Mouse (Mus musculus) kidney, adult 18-20 months (tissue): ENCODE data around the gene Sf3b5.

Experiments
- DNase-seq: peaks from one replicate; pipeline ENCODE4 v3.0.0; 2021

The Sf3b5 gene

GRCm38 (mm10) chr10:13005043-13005442 is at the start of gene Sf3b5:
Sf3b5 (plus strand) TSS chr10:13005343.
- DNase-seq, result no peak

GRCm38 (mm10) chr10:12955831-12956230 is 49.3 kb upstream of the Sf3b5 start:
- DNase-seq, result no peak

GRCm38 (mm10) chr10:12957271-12957670 is 47.9 kb upstream of the Sf3b5 start:
- no peak for DNase-seq

GRCm38 (mm10) chr10:12961546-12961945 is 43.6 kb upstream of the Sf3b5 start:
- DNase-seq, result no peak

- DNase-seq, result no peak
Measured at GRCm38 (mm10) chr10:12962238-12962637, 42.9 kb upstream of the Sf3b5 start.

GRCm38 (mm10) chr10:12963362-12964147 is 41.6 kb upstream of the Sf3b5 start:
- DNase-seq, result peak; percentile 7

- DNase-seq, result peak; percentile 66
Measured at GRCm38 (mm10) chr10:12964151-12965075, 40.7 kb upstream of the Sf3b5 start, which contains the start of gene Stx11. Stx11 (minus strand) TSS chr10:12964298.

- DNase-seq, result no peak
Measured at GRCm38 (mm10) chr10:12965669-12966180, 39.4 kb upstream of the Sf3b5 start.

- DNase-seq, result no peak
Measured at GRCm38 (mm10) chr10:12974572-12974971, 30.6 kb upstream of the Sf3b5 start.

GRCm38 (mm10) chr10:12975461-12975860 is 29.7 kb upstream of the Sf3b5 start:
- no peak for DNase-seq

- DNase-seq, result no peak
Measured at GRCm38 (mm10) chr10:12975957-12976356, 29.2 kb upstream of the Sf3b5 start.

GRCm38 (mm10) chr10:12976552-12976951 is 28.6 kb upstream of the Sf3b5 start:
- DNase-seq, result no peak

GRCm38 (mm10) chr10:12977787-12978212 is 27.3 kb upstream of the Sf3b5 start:
- no peak for DNase-seq

- DNase-seq, result peak; percentile 7
Measured at GRCm38 (mm10) chr10:12981071-12981470, 24.1 kb upstream of the Sf3b5 start.

GRCm38 (mm10) chr10:12983516-12983915 is 21.6 kb upstream of the Sf3b5 start:
- no peak for DNase-seq

- no peak for DNase-seq
Measured at GRCm38 (mm10) chr10:12985028-12985427, 20.1 kb upstream of the Sf3b5 start.

GRCm38 (mm10) chr10:12986485-12986884 is 18.7 kb upstream of the Sf3b5 start:
- DNase-seq, result no peak

GRCm38 (mm10) chr10:12986943-12987342 is 18.2 kb upstream of the Sf3b5 start:
- no peak for DNase-seq

GRCm38 (mm10) chr10:12991953-12992352 is 13.2 kb upstream of the Sf3b5 start:
- DNase-seq, result no peak

- no peak for DNase-seq
Measured at GRCm38 (mm10) chr10:12993411-12994039, 11.6 kb upstream of the Sf3b5 start.

- DNase-seq, result peak; percentile 85
Measured at GRCm38 (mm10) chr10:12996736-12997477, 8.2 kb upstream of the Sf3b5 start.
